Mouse (Mus musculus) neural tube, embryonic 14.5 days (tissue): ENCODE measurements around the gene Banp. TPM values are rescaled to one million over a fixed set of nuclear protein-coding genes. Genes with fewer than 3 reads are reported as not detected.

ENCODE experiments used
- ATAC-seq: fragments of 200-750 bp; cut with Nextera tagmentation; 2 replicates; pipeline ENCODE4 v1.8.0; 2017; ENCODE audit warnings: low read depth, mild to moderate bottlenecking, moderate TSS enrichment, moderate library complexity
- H3K27ac ChIP-seq: fragments of 300-500 bp; sonication (generic); 2 replicates; pipeline ENCODE4 v1.5.1; 2014; ENCODE audit warnings: low read depth, mild to moderate bottlenecking, control low read depth, low read length, moderate library complexity, mixed read lengths
- H3K27me3 ChIP-seq: fragments of 300-500 bp; sonication (generic); 2 replicates; pipeline ENCODE4 v1.6.1; 2014; ENCODE audit warnings: low read length; ENCODE audit not compliant: control insufficient read depth, insufficient read depth
- H3K36me3 ChIP-seq: fragments of 300-500 bp; sonication (generic); 2 replicates; pipeline ENCODE4 v1.6.1; 2014; ENCODE audit warnings: low read length, mixed read lengths; ENCODE audit not compliant: control insufficient read depth, insufficient read depth
- H3K4me1 ChIP-seq: fragments of 300-500 bp; sonication (generic); 2 replicates; pipeline ENCODE4 v1.6.1; 2014; ENCODE audit warnings: low read length; ENCODE audit not compliant: control insufficient read depth, insufficient read depth
- H3K4me2 ChIP-seq: fragments of 300-500 bp; sonication (generic); 2 replicates; pipeline ENCODE4 v1.6.1; 2014; ENCODE audit warnings: mild to moderate bottlenecking, low read depth, low read length, control low read depth
- H3K4me3 ChIP-seq: fragments of 300-500 bp; sonication (generic); 2 replicates; pipeline ENCODE4 v1.5.1; 2014; ENCODE audit warnings: low read depth, low read length, control low read depth, mixed read lengths
- H3K9ac ChIP-seq: fragments of 300-500 bp; sonication (generic); replicated peaks from 2 replicates; pipeline ENCODE4 v1.6.1; 2014; ENCODE audit warnings: low read depth, mild to moderate bottlenecking, control low read depth, low read length, mixed read lengths
- H3K9me3 ChIP-seq: fragments of 300-500 bp; sonication (generic); 2 replicates; pipeline ENCODE4 v1.6.1; 2016; ENCODE audit warnings: low read length; ENCODE audit not compliant: control insufficient read depth
- WGBS: fragments of 180-500 bp; shearing (Covaris S2); extraction: QIAGEN DNeasy Blood & Tissue Kit; methylation state at CpG from one replicate; pipeline ENCODE4 v1.1.7; 2014; 5-methylcytosine and 5-hydroxymethylcytosine counted together
- microRNA-seq: library from miRNA; unstranded; fragments of <30 nt; microRNA quantifications from one replicate; pipeline ENCODE4, GENCODE M21; 2016
- polyA plus RNA-seq: library from polyadenylated mRNA; unstranded; fragments of >200 nt; fragmentation: Nextera tagmentation; extraction: Ambion mirVana; gene quantifications from 2 replicates; pipeline ENCODE4 v1.2.1, GENCODE M21; 2014

The Banp gene
- polyA plus RNA-seq, 1 experiment from 2014 or later: 47.2 TPM

DNA sequence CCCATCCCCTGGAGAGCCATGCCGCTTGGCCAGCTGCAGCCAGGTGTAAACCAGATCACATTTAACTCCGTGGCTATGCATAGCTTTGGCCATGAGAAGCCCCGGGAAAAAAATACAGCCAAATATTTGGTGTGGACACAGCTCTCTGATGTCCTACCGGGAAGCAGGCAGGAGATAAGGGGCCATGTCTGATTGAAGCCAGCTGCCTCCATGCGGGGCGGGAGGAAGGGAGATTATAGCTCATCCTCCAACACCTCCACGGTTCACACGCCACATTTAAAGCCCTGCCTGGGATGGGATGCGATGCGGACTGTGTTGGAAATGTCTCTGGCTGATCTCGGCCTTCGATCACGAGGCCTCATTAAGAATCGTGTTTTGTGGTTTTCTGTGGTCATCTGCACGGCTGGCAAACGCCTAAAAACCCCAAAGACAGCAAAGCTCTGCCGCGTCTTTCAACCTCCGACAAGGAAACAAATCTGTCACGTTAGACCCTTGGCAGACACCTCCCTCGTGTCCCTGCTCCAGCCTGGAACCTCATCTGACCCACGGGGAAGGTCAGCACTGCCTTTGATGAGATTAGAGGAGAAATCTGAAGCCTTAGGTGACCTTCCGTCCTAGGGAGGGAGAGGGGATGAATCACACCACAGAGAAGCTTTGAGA lies 126.8 kb downstream of the Banp start:
- Histone ChIP-seq H3K4me1 (no peaks in the 10 kb centered on the region), H3K4me2 (no peak overlapping the region), H3K9me3 (no peaks in the 10 kb centered on the region), H3K36me3 (no peaks in the 10 kb centered on the region), H3K27ac (no peak overlapping the region), H3K4me3 (no peak overlapping the region), H3K27me3 (no peaks in the 10 kb centered on the region), H3K9ac (no peak overlapping the region)
- no peak for ATAC-seq
- 68% methylated on average over 23 of the region's 23 CpGs for WGBS

DNA sequence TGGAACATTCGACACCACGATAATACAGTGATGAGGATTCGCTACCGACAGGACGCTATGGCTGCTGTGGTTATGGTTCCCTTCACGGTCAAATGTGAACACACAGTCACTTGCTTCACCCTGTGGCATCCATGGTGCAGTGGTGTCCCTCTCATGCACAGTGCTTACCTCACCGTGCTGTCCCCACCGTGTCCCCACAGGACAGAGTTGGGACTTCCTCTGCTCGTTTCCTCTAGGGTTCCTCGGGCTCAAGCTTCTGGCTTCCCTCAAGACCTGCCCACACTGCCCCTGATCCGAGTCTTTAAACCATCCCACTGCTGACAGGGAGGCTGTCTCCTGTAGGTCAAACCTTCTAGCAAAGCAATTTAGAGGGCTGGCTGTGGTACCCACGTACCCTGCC lies 128.8 kb downstream of the Banp start:
- Histone ChIP-seq H3K36me3 (no peaks in the 10 kb centered on the region), H3K27ac (no peak overlapping the region), H3K4me1 (no peaks in the 10 kb centered on the region), H3K4me2 (no peak overlapping the region), H3K9me3 (no peaks in the 10 kb centered on the region), H3K9ac (no peak overlapping the region), H3K4me3 (no peak overlapping the region), H3K27me3 (no peaks in the 10 kb centered on the region)
- no peak for ATAC-seq
- 88% methylated on average over 12 of the region's 12 CpGs for WGBS

Small RNA genes within 50 kb of the gene (microRNA-seq; reads per million reads assigned to microRNA genes)
- gene Mir7237: not detected

Other genes starting within 250 kb of the Banp start
- gene Jph3, start 220.1 kb upstream of the Banp start, polyA plus RNA-seq: 84.2 and 89.0 TPM in 2 replicates
- 43.7 and 46.2 TPM in 2 replicates for gene Klhdc4, start 120.2 kb upstream of the Banp start, polyA plus RNA-seq
- gene Slc7a5, start 42.1 kb upstream of the Banp start, polyA plus RNA-seq: 38.1 and 50.7 TPM in 2 replicates
- 0.16 TPM in 1 of 2 replicates, not detected in the other for gene Car5a, start 4.8 kb upstream of the Banp start, polyA plus RNA-seq